Mouse (Mus musculus) myocyte (in vitro differentiated cells): ENCODE results near the gene Cap2.

Experiments
- CEBPB ChIP-seq: IDR thresholded peaks from 2 replicates; pipeline ENCODE4 v1.6.1; 2011; ENCODE audit warnings: mild to moderate bottlenecking, moderate library complexity; ENCODE audit not compliant: poor library complexity, insufficient read depth, severe bottlenecking
- MAX ChIP-seq: IDR thresholded peaks from one replicate; pipeline ENCODE4 v1.6.1; 2011; ENCODE audit warnings: low read depth, mild to moderate bottlenecking, control low read depth
- MYOD1 ChIP-seq, 3 experiments: IDR thresholded peaks; one replicate each; pipeline ENCODE4 v1.6.1; 2011; ENCODE audit warnings: control low read depth in 2 of 3, low read depth in 2 of 3, mild to moderate bottlenecking in 2 of 3, moderate library complexity in 1 of 3; ENCODE audit not compliant: insufficient read length in 2 of 3, control insufficient read depth in 1 of 3
- MYOG ChIP-seq, 3 experiments: IDR thresholded peaks; one replicate each; pipeline ENCODE4 v1.6.1; 2011; ENCODE audit warnings: control low read depth in 2 of 3, low read depth in 2 of 3, mild to moderate bottlenecking in 2 of 3; ENCODE audit not compliant: insufficient read length in 2 of 3, control insufficient read depth in 1 of 3, insufficient read depth in 1 of 3
- POLR2A ChIP-seq: IDR thresholded peaks from one replicate; pipeline ENCODE4 v1.6.1; 2011; ENCODE audit warnings: low read depth, mild to moderate bottlenecking, control low read depth, moderate library complexity; ENCODE audit not compliant: insufficient read length
- POLR2AphosphoS2 ChIP-seq: IDR thresholded peaks from one replicate; pipeline ENCODE4 v1.6.1; 2011; ENCODE audit warnings: low read depth, control low read depth; ENCODE audit not compliant: insufficient read length
- REST ChIP-seq: IDR thresholded peaks from one replicate; pipeline ENCODE4 v1.6.1; 2011; ENCODE audit warnings: mild to moderate bottlenecking, control low read depth, moderate library complexity; ENCODE audit not compliant: insufficient read depth, insufficient read length
- TCF12 ChIP-seq: IDR thresholded peaks from one replicate; pipeline ENCODE4 v1.6.1; 2011; ENCODE audit warnings: mild to moderate bottlenecking, control low read depth; ENCODE audit not compliant: poor library complexity, insufficient read depth, severe bottlenecking
- TCF3 ChIP-seq: IDR thresholded peaks from one replicate; pipeline ENCODE4 v1.6.1; 2011; ENCODE audit warnings: low read depth, control low read depth; ENCODE audit not compliant: insufficient read length
- USF1 ChIP-seq: IDR thresholded peaks from one replicate; pipeline ENCODE4 v1.6.1; 2011; ENCODE audit warnings: low read depth, mild to moderate bottlenecking, control low read depth, moderate library complexity

GRCm38 (mm10) chr13:46539284-46539683, 37.6 kb downstream of the Cap2 start:
- TF ChIP-seq POLR2A: no peak
- no peak for TF ChIP-seq USF1
- TF ChIP-seq MYOG (IDR thresholded peaks at IDR 0.05; ENCODE audit: control insufficient read depth in 1 of 3, insufficient read depth in 1 of 3, insufficient read length in 2 of 3, low read depth in 2 of 3): no peak
- no peak for TF ChIP-seq REST
- TF ChIP-seq TCF12: no peak
- no peak for TF ChIP-seq TCF3
- no peak for TF ChIP-seq MYOD1 (IDR thresholded peaks at IDR 0.05; ENCODE audit: control insufficient read depth in 1 of 3, insufficient read length in 2 of 3, low read depth in 2 of 3)
- no peak for TF ChIP-seq MAX
- no peak for TF ChIP-seq POLR2AphosphoS2
- no peak for TF ChIP-seq CEBPB
